Mouse (Mus musculus): ENCODE data around the gene Olfr1164.

Olfr1164 gene

GRCm38 (mm10) chr2:88093866-88094265 is at the start of gene Olfr1164:
TSS of gene Olfr1164 (minus strand) at chr2:88093966.
- DNase-seq (ENCODE audit: low spot score in 2 of 2): no peak

- no peak for DNase-seq (ENCODE audit: low spot score in 2 of 2)
Measured at GRCm38 (mm10) chr2:88128172-88128571, 34.4 kb upstream of the Olfr1164 start, which contains the start of gene Olfr1166. TSS of gene Olfr1166 (minus strand) at chr2:88128272.

GRCm38 (mm10) chr2:88071730-88072129 is 22.0 kb downstream of the Olfr1164 start, which contains the start of gene Olfr1163:
TSS of gene Olfr1163 (minus strand) at chr2:88071830.
- DNase-seq (ENCODE audit: low spot score in 2 of 2): no peak

DNA sequence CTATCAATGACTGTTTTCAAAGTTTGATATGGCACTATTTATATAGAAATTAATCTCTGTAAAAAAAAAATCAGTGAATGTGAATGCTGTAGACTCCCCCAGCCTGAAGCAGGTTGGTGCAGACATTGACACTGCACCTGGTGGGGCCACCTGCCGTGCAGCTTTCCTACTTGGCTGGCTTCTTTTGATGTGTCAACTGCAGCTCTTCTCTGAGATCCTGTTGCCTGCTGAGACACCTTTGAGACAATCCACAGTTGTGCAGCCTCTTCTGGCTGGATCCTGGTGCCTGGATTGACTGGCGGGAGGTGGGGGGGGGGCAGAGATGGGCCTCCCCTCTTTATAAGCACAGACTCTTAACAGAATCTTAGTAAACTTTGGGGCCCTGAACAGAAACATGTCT is 30.2 kb downstream of the Olfr1164 start:
- DNase-seq (ENCODE audit: low spot score in 2 of 2): no peak

DNA sequence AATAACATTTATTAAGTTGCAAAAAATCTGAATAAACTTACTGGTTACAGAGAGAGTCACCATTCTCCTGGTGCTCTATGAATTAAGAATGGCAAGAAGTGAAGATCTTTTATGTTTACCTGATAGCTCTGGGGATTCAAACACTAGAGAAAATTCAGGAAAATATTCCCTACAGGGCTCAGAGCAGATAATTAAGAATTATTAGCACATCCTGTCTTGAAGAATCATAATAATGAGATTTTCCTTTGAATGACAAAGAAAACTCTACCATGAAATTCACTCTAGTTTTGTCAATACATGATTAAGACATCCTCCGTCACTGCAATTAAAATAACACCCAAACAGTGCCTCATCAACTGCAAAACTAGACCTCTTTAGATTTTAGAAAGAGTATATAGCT is 42.7 kb downstream of the Olfr1164 start, which contains the start of gene Olfr1162:
Gene Olfr1162 (minus strand): TSS at position 101 of the 400 bp plus-strand sequence.
- no peak for DNase-seq (ENCODE audit: low spot score in 2 of 2)

Measured in right cerebral cortex, adult 2 months (tissue).